Mouse (Mus musculus) kidney, adult 2 months (tissue): ENCODE measurements around the gene Cnnm3.

Experiments
- CTCF ChIP-seq: fragments of 200-500 bp; conservative IDR thresholded peaks from 2 replicates; pipeline ENCODE4 v1.5.1; 2011; ENCODE audit warnings: low read depth, mild to moderate bottlenecking, control low read depth, low read length, moderate library complexity, mixed read lengths; ENCODE audit not compliant: insufficient read depth, insufficient read length
- POLR2A ChIP-seq: fragments of 200-500 bp; IDR thresholded peaks from one replicate; pipeline ENCODE4 v1.6.1; 2011; ENCODE audit warnings: low read depth, low read length, control low read depth

- no peak for TF ChIP-seq CTCF
- TF ChIP-seq POLR2A: no peak
Measured at GRCm38 (mm10) chr1:36545845-36546600, 34.4 kb downstream of the Cnnm3 start.
